11 mouse cellular contexts compared by ENCODE assay signal in the genomic region with DNA sequence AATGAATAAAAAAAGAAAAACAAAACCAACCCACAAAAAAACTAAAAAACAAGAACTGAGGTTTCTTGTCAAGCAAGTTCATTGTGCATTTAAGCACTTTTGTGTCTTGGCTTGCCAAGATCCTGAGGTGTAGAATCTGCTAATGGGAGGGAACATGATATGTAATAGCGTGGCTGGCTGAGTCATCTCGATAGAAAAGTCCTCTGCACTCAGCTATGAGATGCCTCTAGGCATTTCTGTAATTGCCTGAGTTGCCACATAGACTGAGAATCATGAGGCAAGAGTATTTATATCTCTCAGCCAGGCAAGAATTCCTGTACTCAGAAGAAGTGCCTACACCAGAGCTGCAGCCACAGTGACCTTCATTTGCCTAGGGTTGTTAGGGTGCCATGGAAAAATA.
DNase-seq lines count a peak whose midpoint lies in the region; ATAC-seq and TF ChIP-seq lines count a peak whose summit lies in the region.
"Had no signal": no experiment of that assay in that cellular context is flagged by ENCODE, and none has a peak within 500 bp of the region (broad histone marks: within the 10 kb centered on the region; RNA-seq: fewer than 3 reads in every experiment).

No protein-coding gene starts in this region.

- no peak overlapping the region for H3K4me2 ChIP-seq in midbrain, postnatal 0 days (ENCODE audit: low read depth, low read length, poor library complexity, severe bottlenecking)
- H3K4me2 ChIP-seq in midbrain, embryonic 15.5 days, result no peak overlapping the region
- no peak overlapping the region for H3K4me2 ChIP-seq in embryonic facial prominence, embryonic 14.5 days (ENCODE audit: low read depth, low read length)
- H3K4me2 ChIP-seq in myocyte (ENCODE audit: low read depth), result no peak overlapping the region
- H3K4me2 ChIP-seq in intestine, embryonic 16.5 days (ENCODE audit: low read depth, low read length), result no peak overlapping the region

- ATAC-seq in midbrain, postnatal 0 days (ENCODE audit: low FRiP score), result peak; percentile 14; the same call in 1 of the 2 replicates
- ATAC-seq in midbrain, embryonic 15.5 days (replicated peaks), result no peak
- peak; percentile 72 for ATAC-seq in embryonic facial prominence, embryonic 14.5 days (ENCODE audit: low read depth)
- ATAC-seq in intestine, embryonic 16.5 days, result no peak
- ATAC-seq: forebrain, embryonic 14.5 days had no signal

- no peaks in the 10 kb centered on the region for H3K27me3 ChIP-seq in midbrain, postnatal 0 days (ENCODE audit: insufficient read depth, low read length)
- no peaks in the 10 kb centered on the region for H3K27me3 ChIP-seq in midbrain, embryonic 15.5 days (replicated peaks)
- H3K27me3 ChIP-seq in embryonic facial prominence, embryonic 14.5 days (replicated peaks; ENCODE audit: control insufficient read depth, insufficient read depth, low read length), result no peaks in the 10 kb centered on the region
- H3K27me3 ChIP-seq in myocyte (ENCODE audit: control insufficient read depth, insufficient read depth, insufficient read length), result no peaks in the 10 kb centered on the region
- H3K27me3 ChIP-seq in intestine, embryonic 16.5 days (replicated peaks; ENCODE audit: control insufficient read depth, insufficient read depth, low read length), result no peaks in the 10 kb centered on the region

- no peak for TF ChIP-seq CTCF in midbrain, postnatal 0 days (IDR thresholded peaks at IDR 0.05)

- DNase-seq in gastrocnemius, adult 18-20 months (ENCODE audit: low spot score), result peak; percentile 60
- DNase-seq in gastrocnemius, postnatal 25 days, result no peak
- peak; percentile 26 for DNase-seq in midbrain, postnatal 0 days (ENCODE audit: low spot score)
- DNase-seq in embryonic facial prominence, embryonic 14.5 days (ENCODE audit: low spot score), result peak; percentile 88
- no peak for DNase-seq in cerebellum, adult 11 months
- DNase-seq: cerebellum, postnatal 14 days had no signal

- 66% methylated on average over 2 of the region's 2 CpGs for WGBS in midbrain, postnatal 0 days
- WGBS in midbrain, embryonic 15.5 days, result 75% methylated on average over 2 of the region's 2 CpGs
- 40% methylated on average over 2 of the region's 2 CpGs for WGBS in embryonic facial prominence, embryonic 14.5 days
- WGBS in intestine, embryonic 16.5 days, result 82% methylated on average over 2 of the region's 2 CpGs

- no peak for TF ChIP-seq POLR2A in myocyte (IDR thresholded peaks at IDR 0.05; ENCODE audit: insufficient read length, low read depth)

- H3K4me1 ChIP-seq in midbrain, postnatal 0 days (ENCODE audit: insufficient read depth, low read length), result no peaks in the 10 kb centered on the region
- no peaks in the 10 kb centered on the region for H3K4me1 ChIP-seq in midbrain, embryonic 15.5 days
- no peaks in the 10 kb centered on the region for H3K4me1 ChIP-seq in embryonic facial prominence, embryonic 14.5 days (ENCODE audit: control insufficient read depth, insufficient read depth, low read length)
- no peaks in the 10 kb centered on the region for H3K4me1 ChIP-seq in intestine, embryonic 16.5 days (ENCODE audit: control insufficient read depth, insufficient read depth, low read length)

- no peak overlapping the region for H3K4me3 ChIP-seq in midbrain, postnatal 0 days (ENCODE audit: low read depth, low read length)
- H3K4me3 ChIP-seq in midbrain, embryonic 15.5 days, result no peak overlapping the region
- H3K4me3 ChIP-seq in embryonic facial prominence, embryonic 14.5 days (ENCODE audit: low read depth, low read length), result no peak overlapping the region
- H3K4me3 ChIP-seq in myocyte, result no peak overlapping the region
- H3K4me3 ChIP-seq in intestine, embryonic 16.5 days (ENCODE audit: low read length), result no peak overlapping the region
- H3K4me3 ChIP-seq: layer of hippocampus, adult 2 months had no signal

- H3K9me3 ChIP-seq in midbrain, postnatal 0 days (ENCODE audit: low read length), result no peaks in the 10 kb centered on the region
- H3K9me3 ChIP-seq in midbrain, embryonic 15.5 days, result no peaks in the 10 kb centered on the region
- H3K9me3 ChIP-seq in embryonic facial prominence, embryonic 14.5 days (ENCODE audit: control insufficient read depth, low read length), result no peaks in the 10 kb centered on the region
- no peaks in the 10 kb centered on the region for H3K9me3 ChIP-seq in intestine, embryonic 16.5 days (ENCODE audit: control insufficient read depth, low read length)

- H3ac ChIP-seq in myocyte (ENCODE audit: control insufficient read depth, insufficient read length), result no peak overlapping the region

- no peak overlapping the region for H3K9ac ChIP-seq in midbrain, postnatal 0 days (replicated peaks; ENCODE audit: low read length, poor library complexity, severe bottlenecking)
- H3K9ac ChIP-seq in midbrain, embryonic 15.5 days, result no peak overlapping the region
- no peak overlapping the region for H3K9ac ChIP-seq in embryonic facial prominence, embryonic 14.5 days (ENCODE audit: low read depth, low read length)
- H3K9ac ChIP-seq in intestine, embryonic 16.5 days (ENCODE audit: low read depth, low read length), result no peak overlapping the region

- H3K27ac ChIP-seq in midbrain, postnatal 0 days (ENCODE audit: low read depth, low read length), result no peak overlapping the region
- H3K27ac ChIP-seq in midbrain, embryonic 15.5 days, result no peak overlapping the region
- no peak overlapping the region for H3K27ac ChIP-seq in embryonic facial prominence, embryonic 14.5 days (replicated peaks; ENCODE audit: low read depth, low read length)
- no peak overlapping the region for H3K27ac ChIP-seq in intestine, embryonic 16.5 days (ENCODE audit: low read length)
- H3K27ac ChIP-seq: layer of hippocampus, adult 2 months had no signal

- no peaks in the 10 kb centered on the region for H3K79me2 ChIP-seq in myocyte (ENCODE audit: control insufficient read depth, insufficient read depth)

- H3K36me3 ChIP-seq in midbrain, postnatal 0 days (ENCODE audit: insufficient read depth, low read length), result peaks cover 10% of the 10 kb centered on the region
- H3K36me3 ChIP-seq in midbrain, embryonic 15.5 days (replicated peaks), result peaks cover 12% of the 10 kb centered on the region; the same call in 1 of the 2 replicates
- H3K36me3 ChIP-seq in embryonic facial prominence, embryonic 14.5 days (ENCODE audit: control insufficient read depth, insufficient read depth, low read length), result peaks cover 55% of the 10 kb centered on the region
- peaks cover 16% of the 10 kb centered on the region for H3K36me3 ChIP-seq in myocyte (ENCODE audit: control insufficient read depth, insufficient read depth)
- H3K36me3 ChIP-seq in intestine, embryonic 16.5 days (ENCODE audit: control insufficient read depth, insufficient read depth, low read length), result peaks cover 3% of the 10 kb centered on the region; the same call in 1 of the 2 replicates

TF ChIP-seq in myocyte, 11 proteins besides CTCF, POLR2A, EP300 and RAD21:
- TF ChIP-seq REST (IDR thresholded peaks at IDR 0.05; ENCODE audit: insufficient read depth, insufficient read length) (no peak), SRF (IDR thresholded peaks at IDR 0.05; ENCODE audit: control insufficient read depth, insufficient read length, low read depth) (no peak), TCF12 (IDR thresholded peaks at IDR 0.05; ENCODE audit: insufficient read depth, poor library complexity, severe bottlenecking) (no peak), CEBPB (IDR thresholded peaks at IDR 0.05; ENCODE audit: insufficient read depth, poor library complexity, severe bottlenecking) (0 out of 2 replicates have a peak, but pooled peaks have one; percentile 33), POLR2AphosphoS2 (IDR thresholded peaks at IDR 0.05; ENCODE audit: insufficient read length, low read depth) (no peak), MYOD1 (IDR thresholded peaks at IDR 0.05; ENCODE audit: control insufficient read depth in 1 of 3, insufficient read length in 2 of 3, low read depth in 2 of 3) (no peak)

Comparison
In these comparisons a context has a peak if more than half of its experiments do, and no peak if none do; other contexts are left out.
1. DNase-seq: peak in gastrocnemius, adult 18-20 months (single experiment), midbrain, postnatal 0 days (single experiment) and embryonic facial prominence, embryonic 14.5 days (single experiment); none in gastrocnemius, postnatal 25 days (single experiment) and cerebellum, adult 11 months (single experiment).
2. ATAC-seq: peak in midbrain, postnatal 0 days (single experiment) and embryonic facial prominence, embryonic 14.5 days (single experiment); none in midbrain, embryonic 15.5 days (single experiment) and intestine, embryonic 16.5 days (single experiment).